Mouse (Mus musculus) myocyte (in vitro differentiated cells): Measurements from ENCODE around the gene Pstk.

ENCODE experiments used
- MYOG ChIP-seq, 3 experiments: IDR thresholded peaks; one replicate each; pipeline ENCODE4 v1.6.1; 2011; ENCODE audit warnings: control low read depth in 2 of 3, low read depth in 2 of 3, mild to moderate bottlenecking in 2 of 3; ENCODE audit not compliant: insufficient read length in 2 of 3, control insufficient read depth in 1 of 3, insufficient read depth in 1 of 3
- POLR2A ChIP-seq: IDR thresholded peaks from one replicate; pipeline ENCODE4 v1.6.1; 2011; ENCODE audit warnings: low read depth, mild to moderate bottlenecking, control low read depth, moderate library complexity; ENCODE audit not compliant: insufficient read length
- POLR2AphosphoS2 ChIP-seq: IDR thresholded peaks from one replicate; pipeline ENCODE4 v1.6.1; 2011; ENCODE audit warnings: low read depth, control low read depth; ENCODE audit not compliant: insufficient read length
- TCF3 ChIP-seq: IDR thresholded peaks from one replicate; pipeline ENCODE4 v1.6.1; 2011; ENCODE audit warnings: low read depth, control low read depth; ENCODE audit not compliant: insufficient read length

DNA sequence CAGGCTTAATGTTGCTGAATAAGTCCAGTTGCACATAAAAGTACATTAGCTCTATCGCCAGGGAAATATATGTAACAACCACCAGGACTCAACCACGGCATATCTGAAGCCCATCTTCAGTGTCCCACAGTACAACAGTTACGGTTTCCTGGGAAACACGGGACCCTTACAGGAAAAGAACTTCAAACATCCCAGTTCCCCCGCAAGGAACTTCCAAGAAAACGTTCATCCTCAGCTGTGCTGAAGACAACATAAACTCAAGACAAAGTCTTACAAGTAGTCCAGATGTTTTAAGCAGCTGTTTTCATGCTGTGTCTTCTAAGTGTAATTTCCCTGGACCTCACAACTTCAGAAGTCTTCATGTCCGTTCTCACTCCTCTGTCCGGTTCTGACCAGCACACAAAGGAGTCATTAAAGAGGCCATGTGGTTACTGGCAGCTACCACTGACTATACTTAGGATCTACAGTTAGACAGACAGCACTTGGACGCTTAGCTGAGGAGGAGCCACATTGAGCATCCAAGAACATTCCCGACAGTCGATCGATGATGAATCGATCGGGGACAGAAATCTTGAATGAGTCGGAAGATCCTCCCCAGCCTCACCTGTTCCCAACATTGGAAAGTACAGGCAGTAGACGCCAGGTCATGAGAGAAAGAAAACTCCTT is 38.5 kb downstream of the Pstk start:
- TF ChIP-seq POLR2AphosphoS2: no peak
- no peak for TF ChIP-seq MYOG (IDR thresholded peaks at IDR 0.05; ENCODE audit: control insufficient read depth in 1 of 3, insufficient read depth in 1 of 3, insufficient read length in 2 of 3, low read depth in 2 of 3)
- TF ChIP-seq POLR2A: no peak
- no peak for TF ChIP-seq TCF3
